Mouse (Mus musculus) forebrain, postnatal 0 days (tissue): ENCODE measurements at regions not wholly inside any gene's neighbourhood (a gene's known extent, or its start where the extent isn't known, plus 50 kb on each side); places are given as distances from the start of the nearest gene placed in this dataset.

Experiments used
- ATAC-seq: fragments of 200-750 bp; cut with Nextera tagmentation; 2 replicates; pipeline ENCODE4 v1.8.0; 2017; ENCODE audit warnings: mild to moderate bottlenecking, moderate library complexity
- DNase-seq: peaks from one replicate; pipeline ENCODE4 v3.0.0-alpha.2; 2015
- H3K27ac ChIP-seq: fragments of 300-500 bp; sonication (generic); 2 replicates; pipeline ENCODE4 v1.5.1; 2014; ENCODE audit warnings: low read depth, mild to moderate bottlenecking, antibody characterized with exemption, low read length, moderate library complexity, mixed read lengths
- H3K27me3 ChIP-seq: fragments of 300-500 bp; sonication (generic); 2 replicates; pipeline ENCODE4 v1.6.1; 2014; ENCODE audit warnings: mild to moderate bottlenecking, low read length, mixed read lengths; ENCODE audit not compliant: insufficient read depth
- H3K36me3 ChIP-seq: fragments of 300-500 bp; sonication (generic); 2 replicates; pipeline ENCODE4 v1.6.1; 2014; ENCODE audit warnings: mild to moderate bottlenecking, moderate library complexity; ENCODE audit not compliant: insufficient read depth
- H3K4me1 ChIP-seq: fragments of 300-500 bp; sonication (generic); 2 replicates; pipeline ENCODE4 v1.6.1; 2014; ENCODE audit warnings: antibody characterized with exemption; ENCODE audit not compliant: insufficient read depth
- H3K4me2 ChIP-seq: fragments of 300-500 bp; sonication (generic); 2 replicates; pipeline ENCODE4 v1.6.1; 2014; ENCODE audit warnings: low read depth, mild to moderate bottlenecking, moderate library complexity
- H3K4me3 ChIP-seq: fragments of 300-500 bp; sonication (generic); 2 replicates; pipeline ENCODE4 v1.5.1; 2014; ENCODE audit warnings: low read depth, low read length, mixed read lengths
- H3K9ac ChIP-seq: fragments of 300-500 bp; sonication (generic); 2 replicates; pipeline ENCODE4 v1.6.1; 2014; ENCODE audit warnings: mild to moderate bottlenecking
- H3K9me3 ChIP-seq: fragments of 300-500 bp; sonication (generic); 2 replicates; pipeline ENCODE4 v1.6.1; 2016; ENCODE audit warnings: low read length
- CTCF ChIP-seq: sonication (generic); IDR thresholded peaks from 2 replicates; pipeline ENCODE4 v1.5.1; 2016; ENCODE audit warnings: antibody characterized with exemption, control low read depth, low read depth
- WGBS: fragments of 180-500 bp; shearing (Covaris S2); extraction: QIAGEN DNeasy Blood & Tissue Kit; methylation state at CpG from one replicate; pipeline ENCODE4 v1.1.7; 2014; 5-methylcytosine and 5-hydroxymethylcytosine counted together

GRCm38 (mm10) chr3:156412757-156413156 lies 148.8 kb upstream of the Negr1 start:
- no peak overlapping the region for H3K4me2 ChIP-seq
- ATAC-seq (no peak), DNase-seq (no peak)
- H3K4me1 ChIP-seq: no peaks in the 10 kb centered on the region
- WGBS: 50% methylated on average over 3 of the region's 3 CpGs
- H3K4me3 ChIP-seq: no peak overlapping the region
- H3K27me3 ChIP-seq: no peaks in the 10 kb centered on the region
- no peaks in the 10 kb centered on the region for H3K36me3 ChIP-seq
- H3K9ac ChIP-seq: no peak overlapping the region
- no peak overlapping the region for H3K27ac ChIP-seq
- no peak for TF ChIP-seq CTCF
- no peaks in the 10 kb centered on the region for H3K9me3 ChIP-seq

DNA sequence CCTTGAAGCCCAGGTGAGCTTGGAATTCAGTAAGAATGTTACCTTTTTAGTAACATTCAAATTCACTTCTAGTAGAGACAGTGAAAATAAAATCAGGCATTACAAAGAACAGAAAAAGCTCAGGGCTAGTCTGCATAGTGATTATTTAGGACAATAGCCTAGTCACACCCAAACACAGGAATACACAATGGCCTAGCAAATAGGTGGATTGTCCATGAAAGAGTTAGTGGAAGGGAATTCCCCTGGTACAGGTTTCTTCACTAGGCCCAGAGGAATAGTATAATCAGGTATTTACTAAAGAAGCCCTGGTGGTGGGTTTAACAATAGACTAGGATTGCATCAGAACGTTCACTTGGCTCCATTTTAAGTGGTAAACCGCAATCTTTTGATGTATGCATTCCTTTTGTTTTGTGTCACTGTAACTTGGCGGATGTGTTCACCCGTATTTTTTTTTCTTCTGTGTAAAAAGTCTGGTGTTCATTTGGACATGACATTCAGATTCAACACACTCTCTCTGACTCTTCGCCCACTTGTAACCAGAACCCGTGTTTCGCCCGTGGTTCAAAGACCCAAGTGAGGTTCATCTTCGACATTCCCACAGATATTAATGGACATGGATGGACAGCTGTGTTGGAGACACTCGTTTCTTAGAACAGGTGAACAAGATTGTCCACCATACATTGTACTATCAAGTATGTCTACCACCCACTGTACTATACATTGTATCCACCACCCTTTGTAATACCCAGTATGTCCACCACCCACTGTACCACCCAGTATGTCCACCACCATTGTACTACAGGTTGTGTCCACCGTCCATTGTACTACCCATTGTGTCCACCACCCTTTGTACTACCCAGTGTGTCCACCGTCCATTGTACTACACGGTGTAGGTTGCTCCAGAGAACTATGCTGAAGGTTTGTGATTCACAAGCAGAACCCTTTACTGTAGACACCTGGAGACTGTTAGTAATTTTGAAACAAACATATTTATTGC lies 146.9 kb upstream of the Negr1 start:
- Histone ChIP-seq H3K9me3 (no peaks in the 10 kb centered on the region), H3K4me2 (no peak overlapping the region), H3K4me1 (no peaks in the 10 kb centered on the region), H3K4me3 (no peak overlapping the region), H3K27ac (no peak overlapping the region), H3K27me3 (no peaks in the 10 kb centered on the region), H3K36me3 (no peaks in the 10 kb centered on the region), H3K9ac (no peak overlapping the region)
- ATAC-seq (no peak), DNase-seq (no peak)
- TF ChIP-seq CTCF: no peak
- 90% methylated on average over 13 of the region's 13 CpGs for WGBS

DNA sequence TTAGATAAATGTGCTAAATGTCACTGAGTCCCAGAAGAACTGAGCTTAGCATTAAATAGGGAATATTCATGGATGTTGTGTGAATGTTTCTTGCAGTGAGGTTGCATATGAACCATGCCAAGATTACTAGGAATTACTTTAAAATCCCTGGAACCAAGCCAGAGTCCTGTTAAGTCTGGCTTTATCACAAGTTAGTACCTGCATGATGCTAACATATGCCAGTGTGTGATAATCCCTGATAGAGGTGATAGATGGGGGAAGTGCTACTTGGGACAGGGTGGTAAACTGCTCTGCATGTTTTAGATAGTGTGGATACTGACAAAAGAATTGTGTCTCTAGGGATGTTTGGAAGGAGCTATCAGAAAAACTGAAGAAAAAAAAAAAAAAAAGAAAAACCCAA lies 143.5 kb upstream of the Negr1 start:
- TF ChIP-seq CTCF: no peak
- Histone ChIP-seq H3K9me3 (no peaks in the 10 kb centered on the region), H3K4me3 (no peak overlapping the region), H3K36me3 (no peaks in the 10 kb centered on the region), H3K4me2 (no peak overlapping the region), H3K27ac (no peak overlapping the region), H3K27me3 (no peaks in the 10 kb centered on the region), H3K4me1 (no peaks in the 10 kb centered on the region), H3K9ac (no peak overlapping the region)
- ATAC-seq (no peak), DNase-seq (peak; percentile 2)

GRCm38 (mm10) chr3:156423100-156423499 lies 138.5 kb upstream of the Negr1 start:
- Histone ChIP-seq H3K27me3 (no peaks in the 10 kb centered on the region), H3K9me3 (no peaks in the 10 kb centered on the region), H3K4me1 (no peaks in the 10 kb centered on the region), H3K27ac (no peak overlapping the region), H3K4me3 (no peak overlapping the region), H3K36me3 (no peaks in the 10 kb centered on the region), H3K4me2 (no peak overlapping the region), H3K9ac (no peak overlapping the region)
- ATAC-seq (peak; percentile 32; the same call in 1 of the 2 replicates), DNase-seq (peak; percentile 45)
- 29% methylated on average over 3 of the region's 3 CpGs for WGBS
- TF ChIP-seq CTCF: no peak

GRCm38 (mm10) chr3:156455042-156455441 lies 106.6 kb upstream of the Negr1 start:
- TF ChIP-seq CTCF: no peak
- no peaks in the 10 kb centered on the region for H3K36me3 ChIP-seq
- no peak overlapping the region for H3K27ac ChIP-seq
- H3K4me2 ChIP-seq: no peak overlapping the region
- H3K9ac ChIP-seq: no peak overlapping the region
- H3K9me3 ChIP-seq: no peaks in the 10 kb centered on the region
- DNase-seq (no peak), ATAC-seq (no peak)
- 40% methylated on average over 4 of the region's 4 CpGs for WGBS
- H3K4me1 ChIP-seq: no peaks in the 10 kb centered on the region
- no peaks in the 10 kb centered on the region for H3K27me3 ChIP-seq
- H3K4me3 ChIP-seq: no peak overlapping the region

DNA sequence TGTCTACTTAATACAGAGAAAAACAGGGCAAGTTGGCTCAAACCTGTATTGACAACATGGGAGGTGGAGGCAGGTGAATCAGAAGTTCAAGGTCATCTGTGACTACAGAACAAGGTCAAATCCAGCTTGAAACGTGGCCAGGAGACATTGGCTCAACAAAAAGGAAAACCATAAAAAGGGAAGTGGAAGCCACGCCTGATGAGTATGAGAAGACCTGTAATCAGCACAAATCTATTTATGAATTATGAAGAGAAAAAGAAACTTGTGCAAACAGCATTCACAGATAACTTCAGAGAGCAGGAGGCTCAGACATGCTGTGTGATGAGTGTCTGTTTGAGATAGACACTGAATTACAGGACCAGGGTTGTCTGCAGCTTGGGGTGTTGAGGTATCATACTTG lies 98.3 kb upstream of the Negr1 start:
- Histone ChIP-seq H3K9me3 (no peaks in the 10 kb centered on the region), H3K4me1 (no peaks in the 10 kb centered on the region), H3K4me2 (no peak overlapping the region), H3K4me3 (no peak overlapping the region), H3K9ac (no peak overlapping the region), H3K27ac (no peak overlapping the region), H3K36me3 (no peaks in the 10 kb centered on the region), H3K27me3 (no peaks in the 10 kb centered on the region)
- DNase-seq (no peak), ATAC-seq (no peak)
- TF ChIP-seq CTCF: no peak
- WGBS: 81% methylated on average over 2 of the region's 2 CpGs

DNA sequence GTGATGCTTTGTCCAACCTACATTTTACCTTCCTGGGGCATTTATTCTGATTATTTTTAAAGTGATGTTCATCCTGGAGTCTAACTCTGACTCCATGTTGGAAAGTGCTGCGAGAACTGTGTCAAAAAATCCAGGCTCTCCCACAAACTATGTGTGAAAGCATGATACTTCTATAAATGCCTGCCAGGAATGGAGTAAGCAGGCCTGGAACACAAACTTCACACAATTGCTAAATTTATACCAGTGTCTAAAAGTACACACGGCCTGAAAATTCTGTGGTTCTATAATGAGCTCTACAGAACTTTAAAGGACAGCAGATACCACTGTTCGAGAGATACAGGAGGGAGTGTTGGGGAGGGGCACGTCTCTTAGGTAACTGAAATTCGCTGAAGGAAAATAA lies 96.0 kb upstream of the Negr1 start:
- no peak overlapping the region for H3K27ac ChIP-seq
- H3K4me2 ChIP-seq: no peak overlapping the region
- H3K4me3 ChIP-seq: no peak overlapping the region
- H3K27me3 ChIP-seq: no peaks in the 10 kb centered on the region
- DNase-seq (peak; percentile 29), ATAC-seq (peak; percentile 42)
- H3K36me3 ChIP-seq: no peaks in the 10 kb centered on the region
- 70% methylated on average over 5 of the region's 5 CpGs for WGBS
- no peak for TF ChIP-seq CTCF
- H3K9me3 ChIP-seq: no peaks in the 10 kb centered on the region
- H3K4me1 ChIP-seq: no peaks in the 10 kb centered on the region
- no peak overlapping the region for H3K9ac ChIP-seq
